Mouse (Mus musculus) G1E (cell line): Measurements from ENCODE around the gene Ksr1. TPM values are rescaled to one million over a fixed set of nuclear protein-coding genes. Genes with fewer than 3 reads are reported as not detected.

Experiments
- ATAC-seq: 2 replicates; pipeline ENCODE4 v1.8.0; 2016; ENCODE audit warnings: mild to moderate bottlenecking; ENCODE audit not compliant: insufficient number of reproducible peaks, poor library complexity, low FRiP score, severe bottlenecking; ENCODE audit errors: extremely low read depth
- DNase-seq: peaks from one replicate; pipeline ENCODE4 v3.0.0; 2012; ENCODE audit warnings: low spot score
- H3K27me3 ChIP-seq: 2 replicates; pipeline ENCODE4 v1.6.1; 2012; ENCODE audit warnings: mild to moderate bottlenecking, low read length, inconsistent platforms; ENCODE audit not compliant: insufficient read depth
- H3K36me3 ChIP-seq: replicated peaks from 2 replicates; pipeline ENCODE3; 2012; ENCODE audit warnings: mild to moderate bottlenecking, inconsistent platforms
- H3K4me1 ChIP-seq: 2 replicates; pipeline ENCODE4 v1.6.1; 2012; ENCODE audit warnings: low read depth, low read length, inconsistent platforms, mixed read lengths; ENCODE audit not compliant: insufficient read depth
- H3K4me3 ChIP-seq: 2 replicates; pipeline ENCODE4 v1.5.1; 2012; ENCODE audit warnings: low read depth, mild to moderate bottlenecking, inconsistent platforms, low read length, moderate library complexity, mixed read lengths
- H3K9me3 ChIP-seq: replicated peaks from 2 replicates; pipeline ENCODE4 v1.6.1; 2012; ENCODE audit warnings: inconsistent platforms
- CTCF ChIP-seq: IDR thresholded peaks from 2 replicates; pipeline ENCODE4 v1.5.1; 2012; ENCODE audit warnings: low read depth, low read length, inconsistent platforms, mixed read lengths
- GATA1 ChIP-seq: IDR thresholded peaks from 2 replicates; pipeline ENCODE4 v1.6.1; 2012; ENCODE audit warnings: borderline replicate concordance, low read length, inconsistent platforms, mixed read lengths
- GATA2 ChIP-seq: IDR thresholded peaks from 2 replicates; pipeline ENCODE4 v1.6.1; 2012; ENCODE audit warnings: low read depth, low read length, inconsistent platforms, borderline replicate concordance
- POLR2AphosphoS5 ChIP-seq: IDR thresholded peaks from 2 replicates; pipeline ENCODE4 v1.6.1; 2012; ENCODE audit warnings: low read depth, low read length, inconsistent platforms; ENCODE audit not compliant: insufficient replicate concordance
- TAL1 ChIP-seq: conservative IDR thresholded peaks from 2 replicates; pipeline ENCODE4 v1.6.1; 2012; ENCODE audit warnings: low read depth, low read length, inconsistent platforms, mixed read lengths
- polyA plus RNA-seq: library from polyadenylated mRNA; stranded (reverse); fragments of >175 nt; gene quantifications from 2 replicates; pipeline ENCODE4 v1.2.3, GENCODE M21; 2012
- total RNA-seq, 2 experiments: library from RNA; stranded (forward) in 1 of 2; stranded (reverse) in 1 of 2; fragments of 200-1000 nt in 1 of 2; fragments of >200 nt in 1 of 2; fragmentation: Nextera tagmentation in 1 of 2; gene quantifications; 2 replicates each; pipeline ENCODE4 v1.2.3; 2014 to 2017

Ksr1 gene
- total and polyA plus RNA-seq, 3 experiments = 3.3 to 9.0 (median 3.8) TPM

GRCm38 (mm10) chr11:79133051-79133450, 13.2 kb downstream of the Ksr1 start:
- no peak overlapping the region for H3K4me3 ChIP-seq
- TF ChIP-seq CTCF (no peak), POLR2AphosphoS5 (no peak), TAL1 (no peak), GATA1 (no peak)

GRCm38 (mm10) chr11:79131949-79132411, 14.2 kb downstream of the Ksr1 start:
- ATAC-seq = no peak

More at GRCm38 (mm10) chr11:79133051-79133450, 13.2 kb downstream of the Ksr1 start:
- Histone ChIP-seq H3K27me3 (peaks cover 28% of the 10 kb centered on the region), H3K4me1 (peaks cover 3% of the 10 kb centered on the region; the same call in 1 of the 2 replicates), H3K36me3 (no peaks in the 10 kb centered on the region), H3K9me3 (peaks cover 4% of the 10 kb centered on the region)
- no peak for DNase-seq
- ATAC-seq = no peak

GRCm38 (mm10) chr11:79129388-79130356, 16.5 kb downstream of the Ksr1 start:
- Histone ChIP-seq H3K27me3 (peaks cover 39% of the 10 kb centered on the region), H3K4me1 (peaks cover 3% of the 10 kb centered on the region; the same call in 1 of the 2 replicates), H3K9me3 (no peaks in the 10 kb centered on the region; the same call in 1 of the 2 replicates), H3K36me3 (no peaks in the 10 kb centered on the region), H3K4me3 (no peak overlapping the region)
- no peak for ATAC-seq
- DNase-seq = no peak
- TF ChIP-seq GATA2 (no peak), GATA1 (no peak), POLR2AphosphoS5 (no peak), TAL1 (no peak), CTCF (no peak)

More at GRCm38 (mm10) chr11:79131949-79132411, 14.2 kb downstream of the Ksr1 start:
- TF ChIP-seq GATA1 = no peak
- TF ChIP-seq CTCF = no peak
- TF ChIP-seq GATA2 = no peak
- TF ChIP-seq POLR2AphosphoS5 = no peak
- no peak for TF ChIP-seq TAL1
- no peak for DNase-seq
- H3K4me3 ChIP-seq = no peak overlapping the region
- H3K4me1 ChIP-seq = peaks cover 3% of the 10 kb centered on the region; the same call in 1 of the 2 replicates
- peaks cover 29% of the 10 kb centered on the region for H3K27me3 ChIP-seq
- H3K9me3 ChIP-seq = peaks cover 4% of the 10 kb centered on the region
- no peaks in the 10 kb centered on the region for H3K36me3 ChIP-seq

- H3K27me3 ChIP-seq = peaks cover 37% of the 10 kb centered on the region
- H3K36me3 ChIP-seq = no peaks in the 10 kb centered on the region
- TF ChIP-seq CTCF (no peak), GATA2 (no peak), TAL1 (no peak), POLR2AphosphoS5 (no peak), GATA1 (no peak)
- H3K4me1 ChIP-seq = peaks cover 3% of the 10 kb centered on the region; the same call in 1 of the 2 replicates
- DNase-seq = no peak
- no peak overlapping the region for H3K4me3 ChIP-seq
- no peak for ATAC-seq
- H3K9me3 ChIP-seq = no peaks in the 10 kb centered on the region; the same call in 1 of the 2 replicates
Measured at GRCm38 (mm10) chr11:79128233-79128632, 18.0 kb downstream of the Ksr1 start.

- no peaks in the 10 kb centered on the region; the same call in 1 of the 2 replicates for H3K9me3 ChIP-seq
- peaks cover 35% of the 10 kb centered on the region for H3K27me3 ChIP-seq
- TF ChIP-seq GATA2 (no peak), POLR2AphosphoS5 (no peak), CTCF (no peak), GATA1 (no peak), TAL1 (no peak)
- no peak for DNase-seq
- no peak for ATAC-seq
- H3K4me1 ChIP-seq = peaks cover 3% of the 10 kb centered on the region; the same call in 1 of the 2 replicates
- no peak overlapping the region for H3K4me3 ChIP-seq
- no peaks in the 10 kb centered on the region for H3K36me3 ChIP-seq
Measured at GRCm38 (mm10) chr11:79126963-79127362, 19.2 kb downstream of the Ksr1 start.

GRCm38 (mm10) chr11:79125775-79126174, 20.4 kb downstream of the Ksr1 start:
- TF ChIP-seq TAL1 = no peak
- no peak for TF ChIP-seq GATA1
- TF ChIP-seq GATA2 = no peak
- TF ChIP-seq CTCF = no peak
- no peak for TF ChIP-seq POLR2AphosphoS5
- Histone ChIP-seq H3K36me3 (no peaks in the 10 kb centered on the region), H3K4me3 (no peak overlapping the region), H3K4me1 (no peaks in the 10 kb centered on the region), H3K27me3 (peaks cover 39% of the 10 kb centered on the region), H3K9me3 (no peaks in the 10 kb centered on the region)
- ATAC-seq = no peak
- DNase-seq = no peak
